Mouse (Mus musculus) kidney, adult 18-20 months (tissue): ENCODE results near the gene Trpc7.
A peak's percentile ranks its signal among the peaks of the same experiment; 100 is the strongest.

Experiments used
- DNase-seq: peaks from one replicate; pipeline ENCODE4 v3.0.0; 2021

Gene Trpc7

GRCm38 (mm10) chr13:56895893-56896292 is at the start of gene Trpc7:
Trpc7 (minus strand) TSS chr13:56895993.
- no peak for DNase-seq

- no peak for DNase-seq
These were observed 43.5 kb upstream of the Trpc7 start for GRCm38 (mm10) chr13:56939261-56939660.

GRCm38 (mm10) chr13:56933832-56934510 is 38.2 kb upstream of the Trpc7 start:
- DNase-seq = no peak

DNA sequence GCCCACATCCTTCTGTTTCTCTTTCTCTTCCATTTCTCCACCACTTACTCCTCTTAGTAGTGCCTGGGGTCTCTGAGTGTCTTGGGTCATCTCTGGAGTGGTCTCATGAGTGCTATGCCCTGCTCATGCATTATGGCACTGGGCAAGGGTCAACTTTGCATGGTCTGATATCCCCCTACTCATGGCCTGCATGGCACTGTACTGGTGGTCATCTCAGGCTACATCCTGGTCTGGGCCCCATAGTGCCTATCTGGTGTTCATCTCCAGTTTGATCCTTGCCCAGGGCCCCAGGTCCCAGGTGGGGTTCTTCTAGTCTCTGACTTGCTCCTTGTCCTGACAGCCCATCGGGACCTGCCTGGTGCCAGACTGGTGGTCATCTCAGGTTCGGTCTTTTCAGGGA is 34.6 kb upstream of the Trpc7 start:
- DNase-seq = no peak

DNA sequence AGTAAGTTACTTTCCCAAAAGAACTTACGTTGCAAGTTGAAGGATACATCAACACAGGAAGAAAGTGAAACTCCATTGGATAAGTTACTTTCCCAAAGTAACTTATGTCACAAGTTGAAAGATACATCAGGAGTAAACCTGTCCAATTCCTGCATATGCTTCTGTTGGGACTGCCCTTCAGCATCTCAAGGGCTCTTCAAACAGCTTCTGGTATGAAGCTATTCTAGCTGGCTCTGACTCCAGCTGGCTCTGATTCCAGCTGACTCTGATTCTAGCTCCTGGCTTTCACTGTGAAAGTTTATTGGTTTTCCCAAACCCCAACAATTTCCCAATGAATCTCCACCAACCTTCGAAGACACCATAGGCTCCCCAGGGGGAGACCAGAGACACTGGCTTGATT is 27.2 kb upstream of the Trpc7 start:
- no peak for DNase-seq

DNA sequence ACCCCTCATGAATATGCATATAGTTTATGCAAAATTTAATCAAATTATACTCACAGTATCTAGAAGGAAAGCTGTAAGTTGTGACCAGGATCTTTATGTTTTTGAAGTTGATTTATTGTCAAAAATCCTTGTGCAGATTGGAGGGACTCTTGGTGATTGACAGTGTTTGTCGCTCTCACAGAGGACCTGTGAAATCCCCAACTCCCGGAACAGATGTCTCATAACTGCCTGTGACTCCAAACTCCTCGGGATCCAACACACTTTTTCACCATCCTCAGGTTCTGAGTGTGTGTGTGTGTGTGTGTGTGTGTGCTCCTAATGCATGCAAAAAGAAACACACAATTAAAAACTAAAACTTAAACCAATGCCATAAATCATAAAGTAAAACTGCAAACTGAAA is 25.5 kb upstream of the Trpc7 start:
- no peak for DNase-seq

GRCm38 (mm10) chr13:56914721-56915120 is 18.9 kb upstream of the Trpc7 start:
- DNase-seq = no peak

- DNase-seq = no peak
These were observed 15.3 kb upstream of the Trpc7 start for GRCm38 (mm10) chr13:56911093-56911492.

DNA sequence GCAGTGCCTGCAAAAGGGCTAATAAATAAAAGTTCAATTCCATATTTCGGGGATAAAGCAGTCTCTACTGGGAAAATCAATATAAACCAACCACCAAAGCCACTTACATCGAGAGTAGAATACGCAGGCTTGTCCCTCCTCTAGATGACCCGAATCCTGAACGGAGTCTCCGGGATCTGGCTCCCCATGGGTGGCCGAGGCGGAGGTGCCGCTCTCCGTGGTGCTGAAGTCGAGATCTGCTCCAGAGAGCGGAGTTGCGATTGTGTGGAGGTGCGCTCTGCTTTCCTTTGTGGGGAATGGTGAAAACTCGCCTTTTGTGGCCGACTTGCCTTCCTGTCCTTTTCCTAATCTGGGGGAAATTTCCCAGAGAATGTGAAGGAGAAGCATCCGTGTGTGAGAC is 407 bp downstream of the Trpc7 start:
- peak; percentile 39 for DNase-seq

- DNase-seq = no peak
These were observed 1.2 kb downstream of the Trpc7 start for GRCm38 (mm10) chr13:56894543-56894942.

DNA sequence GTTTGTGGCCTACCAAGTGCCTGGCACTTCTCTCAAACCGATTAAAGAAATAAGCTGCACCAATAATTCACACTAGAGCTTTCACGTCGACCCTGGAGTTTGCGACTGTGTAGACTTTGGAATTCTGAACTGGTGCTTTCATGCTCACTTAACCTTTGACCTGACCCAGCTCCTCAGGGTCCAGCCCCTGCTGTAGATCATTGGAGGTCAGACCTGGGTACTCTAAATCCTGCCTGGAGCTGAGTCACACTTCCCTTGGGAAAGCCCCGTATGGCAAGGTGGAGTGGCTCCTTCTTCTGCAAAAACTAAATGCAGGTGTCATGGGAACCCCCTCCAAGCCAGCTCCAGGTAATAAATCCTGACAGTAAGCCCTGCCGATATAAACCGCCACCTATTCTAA is 5.9 kb downstream of the Trpc7 start:
- no peak for DNase-seq

DNA sequence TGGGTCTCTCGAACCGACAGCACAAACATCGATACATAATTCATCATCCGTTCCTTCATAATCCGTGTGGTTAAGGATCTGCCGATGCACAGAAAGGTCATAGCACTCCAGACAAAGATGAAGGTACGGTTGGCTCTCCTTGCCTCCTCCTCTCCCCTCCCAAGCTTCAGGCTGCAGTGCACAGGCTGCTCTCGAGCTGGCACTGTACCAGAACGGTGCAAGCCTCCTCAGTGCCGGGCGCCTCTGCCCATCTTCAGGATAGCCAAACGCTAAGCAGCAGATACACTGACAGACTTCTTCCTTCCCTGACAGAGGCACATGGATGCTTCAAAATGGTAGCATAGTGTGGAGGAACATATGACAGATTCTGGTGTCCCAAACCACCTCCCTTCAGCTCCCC is 12.9 kb downstream of the Trpc7 start:
- DNase-seq = no peak

GRCm38 (mm10) chr13:56864567-56864966 is 31.2 kb downstream of the Trpc7 start:
- no peak for DNase-seq

DNA sequence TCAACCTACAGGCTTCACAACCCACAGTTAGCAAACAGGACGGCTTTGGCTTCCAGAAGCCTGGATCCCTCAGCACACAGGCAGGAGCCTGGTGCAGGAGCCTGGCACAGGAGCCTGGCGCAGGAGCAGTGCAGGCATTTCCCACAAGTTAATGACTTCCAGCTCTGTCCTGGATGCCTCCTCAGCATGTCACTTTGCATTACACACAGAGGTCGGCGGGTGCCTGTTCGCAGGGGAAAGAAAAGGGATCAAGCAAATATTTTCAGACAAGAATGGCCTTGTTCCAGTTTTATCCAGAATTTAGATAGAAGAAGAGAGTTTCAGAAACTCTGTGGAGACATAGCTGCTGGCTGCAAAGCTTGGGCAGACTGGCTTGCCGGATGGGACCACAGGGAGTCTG is 33.8 kb downstream of the Trpc7 start:
- DNase-seq = no peak

GRCm38 (mm10) chr13:56854506-56854905 is 41.3 kb downstream of the Trpc7 start:
- DNase-seq = no peak

- DNase-seq = no peak
These were observed 42.4 kb downstream of the Trpc7 start for GRCm38 (mm10) chr13:56853436-56853835.

DNA sequence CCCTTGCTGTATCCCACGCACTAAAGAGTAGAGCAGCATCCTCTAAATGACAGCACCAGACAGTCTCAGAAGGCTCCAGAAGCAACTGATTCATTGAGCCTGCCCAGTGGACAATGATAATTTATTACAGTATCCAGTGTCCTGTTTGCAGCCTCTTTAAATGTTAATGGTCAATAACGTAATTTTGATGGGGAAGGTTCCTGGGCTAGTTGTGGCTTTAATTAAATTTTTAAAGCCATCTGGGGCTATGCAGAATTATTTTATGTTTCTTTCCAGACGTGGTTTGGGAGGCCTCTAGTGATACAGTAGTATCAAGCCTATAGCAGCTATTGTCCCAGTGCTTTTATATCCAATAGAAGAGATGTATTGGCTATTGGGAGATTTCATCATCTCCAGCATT is 49.9 kb downstream of the Trpc7 start:
- no peak for DNase-seq

DNA sequence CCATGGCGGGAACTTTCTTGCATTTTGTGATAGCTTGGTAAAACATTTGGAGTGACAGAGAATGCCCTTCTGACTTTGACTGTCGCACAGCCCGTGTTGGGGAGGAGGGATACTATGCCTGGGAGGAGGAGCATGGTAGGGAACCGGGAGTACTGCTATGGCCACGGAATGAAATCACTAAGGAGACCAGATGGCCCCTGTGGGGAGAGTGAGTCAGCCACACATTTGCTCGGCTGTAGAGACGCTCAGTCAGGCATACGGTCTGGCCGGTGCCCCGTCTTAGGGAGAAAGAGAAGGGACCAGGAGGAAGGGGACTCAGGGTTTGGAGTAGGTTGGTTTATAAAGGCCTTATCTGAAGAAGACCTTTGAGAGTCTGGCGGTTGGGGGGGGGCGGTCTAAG is 80.3 kb downstream of the Trpc7 start:
- DNase-seq = no peak

- peak; percentile 91 for DNase-seq
These were observed 88.9 kb downstream of the Trpc7 start for GRCm38 (mm10) chr13:56806776-56807490.

DNA sequence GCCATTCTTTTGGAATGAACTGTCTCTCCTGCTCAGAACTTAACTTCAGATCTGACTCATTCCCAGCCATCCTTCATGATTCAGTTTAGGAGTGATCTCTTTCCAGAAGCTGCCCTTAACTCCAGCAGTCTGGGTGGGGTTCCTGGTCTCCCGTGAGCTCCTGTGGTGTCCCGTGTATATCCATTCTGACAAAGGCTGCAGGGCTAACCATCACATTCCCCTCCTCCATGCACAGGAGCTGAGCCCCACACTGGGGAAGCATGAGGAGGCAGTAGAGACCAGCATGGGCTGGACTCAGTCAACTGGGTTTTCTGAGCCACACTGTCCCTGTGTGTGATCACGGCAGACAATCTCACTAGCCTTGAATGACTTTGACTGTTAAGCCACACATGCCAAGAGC is 90.7 kb downstream of the Trpc7 start:
- DNase-seq = no peak

GRCm38 (mm10) chr13:56797459-56797858 is 98.3 kb downstream of the Trpc7 start:
- no peak for DNase-seq

- DNase-seq = no peak
These were observed 100.3 kb downstream of the Trpc7 start for GRCm38 (mm10) chr13:56795501-56795900.

DNA sequence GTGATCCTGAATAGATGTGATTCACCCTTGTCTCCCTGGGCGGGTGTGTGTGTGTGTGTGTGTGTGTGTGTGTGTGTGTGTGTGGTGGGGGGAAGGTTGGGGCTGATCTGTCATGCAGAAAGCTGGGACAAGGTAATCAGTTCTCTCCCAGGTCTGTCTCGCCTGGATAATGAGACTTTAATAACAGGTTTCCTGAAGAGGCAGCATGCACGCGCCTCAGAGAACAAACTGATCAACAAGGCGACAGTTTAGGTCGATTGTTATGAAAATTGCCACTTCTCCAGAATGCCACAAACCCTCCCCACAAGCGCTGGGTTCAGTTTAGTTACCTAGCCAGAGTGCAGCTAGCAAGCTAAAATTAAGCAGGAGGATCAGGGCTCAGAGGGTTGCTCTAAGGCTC is 101.4 kb downstream of the Trpc7 start:
- DNase-seq = no peak

DNA sequence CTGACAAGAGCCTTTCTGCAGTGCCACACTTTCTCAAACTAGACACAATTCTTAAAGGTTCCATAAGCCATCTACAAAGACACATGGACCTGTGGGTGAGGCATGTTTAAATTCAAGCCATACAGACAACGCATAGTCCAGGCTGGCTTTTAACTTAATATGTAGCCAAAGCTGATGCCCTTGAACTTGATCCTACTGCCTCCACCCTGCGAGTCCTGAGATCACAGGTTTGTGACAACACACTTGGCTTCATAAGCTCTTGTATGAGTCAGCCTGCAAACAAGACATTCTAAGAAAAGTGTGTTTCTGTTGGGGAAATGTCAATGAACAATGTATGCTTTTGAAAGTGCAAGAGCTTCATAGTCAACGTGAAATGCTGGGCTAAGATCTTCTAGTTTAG is 102.9 kb downstream of the Trpc7 start:
- DNase-seq = no peak

- DNase-seq = no peak
These were observed 105.1 kb downstream of the Trpc7 start for GRCm38 (mm10) chr13:56790683-56791082.
